Mouse (Mus musculus): Measurements from ENCODE around the gene Asic2. TPM values are rescaled to one million over a fixed set of nuclear protein-coding genes. Genes with fewer than 3 reads are reported as not detected.

Asic2 gene
- polyA plus RNA-seq, 1 experiment, result not detected

- no peaks in the 10 kb centered on the region for H3K4me1 ChIP-seq (ENCODE audit: control insufficient read depth)
- no peaks in the 10 kb centered on the region for H3K27me3 ChIP-seq (ENCODE audit: control insufficient read depth)
- H3K9me3 ChIP-seq (ENCODE audit: control insufficient read depth, low read length), result no peaks in the 10 kb centered on the region
- H3K36me3 ChIP-seq (ENCODE audit: control insufficient read depth), result no peaks in the 10 kb centered on the region
- H3K4me3 ChIP-seq (replicated peaks), result no peak overlapping the region
- no peak for TF ChIP-seq TAL1 (IDR thresholded peaks at IDR 0.05; ENCODE audit: low read length)
- no peak for TF ChIP-seq GATA1 (IDR thresholded peaks at IDR 0.05; ENCODE audit: low read length)
These were observed 96.6 kb downstream of the Asic2 start for GRCm38 (mm10) chr11:81871506-81872213.

DNA sequence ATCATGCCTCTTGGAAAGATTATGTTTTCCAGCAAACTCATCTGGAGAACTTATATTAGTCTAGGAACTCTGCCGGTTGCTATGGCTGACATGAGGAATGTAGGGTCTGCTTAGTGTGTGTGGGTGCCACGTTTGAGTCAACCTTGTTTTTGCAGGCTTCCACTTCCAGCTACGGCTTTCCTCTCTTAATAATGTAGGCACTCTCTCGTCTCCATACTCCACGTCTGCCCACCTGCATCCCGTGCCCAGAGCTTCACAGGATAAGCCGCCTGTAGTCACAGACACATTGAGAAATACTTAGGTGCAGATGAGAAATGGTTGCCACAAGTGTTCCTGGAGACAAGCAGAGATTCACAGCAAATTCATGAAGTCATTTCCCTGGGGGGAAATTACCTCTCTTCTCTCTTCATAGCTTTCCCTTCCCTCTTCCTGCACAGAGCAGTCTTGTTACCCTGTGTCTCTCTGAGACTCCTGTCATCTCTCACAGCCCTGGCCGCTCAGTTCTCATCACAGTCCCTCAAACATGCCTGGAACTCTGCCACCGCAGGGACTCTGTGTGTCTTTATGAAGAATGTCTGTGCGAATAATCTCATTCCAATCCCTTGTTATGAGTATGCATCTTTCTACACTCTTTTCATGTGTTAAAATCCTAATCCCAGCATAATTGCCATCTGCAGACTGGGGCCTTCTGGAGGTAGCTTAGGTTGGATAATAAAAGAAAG lies 102.4 kb downstream of the Asic2 start:
- TF ChIP-seq TAL1 (IDR thresholded peaks at IDR 0.05; ENCODE audit: low read length) (no peak), GATA1 (IDR thresholded peaks at IDR 0.05; ENCODE audit: low read length) (no peak)
- no peaks in the 10 kb centered on the region for H3K9me3 ChIP-seq (ENCODE audit: control insufficient read depth, low read length)

GRCm38 (mm10) chr11:81860250-81860972 lies 107.8 kb downstream of the Asic2 start, which contains the start of gene 5530401A14Rik:
Gene 5530401A14Rik (plus strand): TSS chr11:81860673.
- Histone ChIP-seq H3K9me3 (ENCODE audit: control insufficient read depth, low read length) (no peaks in the 10 kb centered on the region), H3K36me3 (ENCODE audit: control insufficient read depth) (no peaks in the 10 kb centered on the region), H3K4me3 (replicated peaks) (no peak within 1 kb of the TSS), H3K4me1 (ENCODE audit: control insufficient read depth) (no peaks in the 10 kb centered on the region), H3K27me3 (ENCODE audit: control insufficient read depth) (no peaks in the 10 kb centered on the region)
- TF ChIP-seq TAL1 (IDR thresholded peaks at IDR 0.05; ENCODE audit: low read length), result no peak
- TF ChIP-seq GATA1 (IDR thresholded peaks at IDR 0.05; ENCODE audit: low read length), result no peak

More for the DNA sequence above, 102.4 kb downstream of the Asic2 start:
- no peaks in the 10 kb centered on the region for H3K36me3 ChIP-seq (ENCODE audit: control insufficient read depth)
- H3K4me3 ChIP-seq (replicated peaks), result no peak overlapping the region
- H3K4me1 ChIP-seq (ENCODE audit: control insufficient read depth), result no peaks in the 10 kb centered on the region
- no peaks in the 10 kb centered on the region for H3K27me3 ChIP-seq (ENCODE audit: control insufficient read depth)

DNA sequence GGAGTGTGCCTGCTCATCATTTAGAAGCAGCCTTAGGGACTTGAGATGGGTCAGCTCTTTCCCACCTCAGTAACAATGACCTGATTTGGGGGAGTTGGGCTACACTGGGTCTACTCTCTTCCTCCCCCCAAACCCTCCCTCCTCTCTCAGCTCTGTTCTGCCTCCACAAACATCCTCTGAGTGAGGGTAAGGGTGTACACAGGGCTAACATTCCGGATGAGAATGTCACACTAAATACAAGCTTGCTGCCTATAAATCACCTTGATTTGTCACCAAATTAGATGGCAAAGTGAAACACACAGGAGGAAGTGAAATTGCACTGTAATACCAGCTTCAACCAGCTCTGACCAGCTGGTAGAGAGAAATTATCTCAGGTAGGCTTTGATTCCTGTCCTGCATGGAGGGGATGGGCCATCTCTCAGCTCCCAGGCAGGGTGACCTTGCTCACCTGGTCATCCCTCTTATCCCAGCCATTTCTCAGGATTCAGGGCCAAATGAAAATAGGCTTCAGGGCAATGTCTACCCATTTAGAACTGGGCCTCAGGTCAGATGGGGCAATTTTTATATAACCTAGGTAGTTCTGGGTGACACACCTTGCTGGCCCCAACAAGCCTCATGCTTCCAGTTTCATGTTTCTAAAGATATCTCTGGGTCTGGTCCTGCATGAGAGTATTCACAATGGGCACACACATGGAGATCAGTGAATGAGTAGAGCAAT lies 120.3 kb downstream of the Asic2 start:
- Histone ChIP-seq H3K36me3 (ENCODE audit: control insufficient read depth) (no peaks in the 10 kb centered on the region), H3K27me3 (ENCODE audit: control insufficient read depth) (no peaks in the 10 kb centered on the region), H3K9me3 (ENCODE audit: control insufficient read depth, low read length) (no peaks in the 10 kb centered on the region), H3K4me1 (ENCODE audit: control insufficient read depth) (no peaks in the 10 kb centered on the region), H3K4me3 (replicated peaks) (no peak overlapping the region)
- no peak for TF ChIP-seq TAL1 (IDR thresholded peaks at IDR 0.05; ENCODE audit: low read length)
- no peak for TF ChIP-seq GATA1 (IDR thresholded peaks at IDR 0.05; ENCODE audit: low read length)

- Histone ChIP-seq H3K27me3 (ENCODE audit: control insufficient read depth) (no peaks in the 10 kb centered on the region), H3K4me1 (ENCODE audit: control insufficient read depth) (no peaks in the 10 kb centered on the region), H3K4me3 (replicated peaks) (no peak overlapping the region), H3K36me3 (ENCODE audit: control insufficient read depth) (no peaks in the 10 kb centered on the region), H3K9me3 (ENCODE audit: control insufficient read depth, low read length) (no peaks in the 10 kb centered on the region)
- TF ChIP-seq GATA1 (IDR thresholded peaks at IDR 0.05; ENCODE audit: low read length) (no peak), TAL1 (IDR thresholded peaks at IDR 0.05; ENCODE audit: low read length) (no peak)
These were observed 122.6 kb downstream of the Asic2 start for GRCm38 (mm10) chr11:81845686-81846036.

GRCm38 (mm10) chr11:81845010-81845685 lies 123.1 kb downstream of the Asic2 start:
- Histone ChIP-seq H3K4me1 (ENCODE audit: control insufficient read depth) (no peaks in the 10 kb centered on the region), H3K27me3 (ENCODE audit: control insufficient read depth) (no peaks in the 10 kb centered on the region), H3K36me3 (ENCODE audit: control insufficient read depth) (no peaks in the 10 kb centered on the region), H3K4me3 (replicated peaks) (no peak overlapping the region), H3K9me3 (ENCODE audit: control insufficient read depth, low read length) (no peaks in the 10 kb centered on the region)
- TF ChIP-seq TAL1 (IDR thresholded peaks at IDR 0.05; ENCODE audit: low read length), result no peak
- TF ChIP-seq GATA1 (IDR thresholded peaks at IDR 0.05; ENCODE audit: low read length), result no peak

DNA sequence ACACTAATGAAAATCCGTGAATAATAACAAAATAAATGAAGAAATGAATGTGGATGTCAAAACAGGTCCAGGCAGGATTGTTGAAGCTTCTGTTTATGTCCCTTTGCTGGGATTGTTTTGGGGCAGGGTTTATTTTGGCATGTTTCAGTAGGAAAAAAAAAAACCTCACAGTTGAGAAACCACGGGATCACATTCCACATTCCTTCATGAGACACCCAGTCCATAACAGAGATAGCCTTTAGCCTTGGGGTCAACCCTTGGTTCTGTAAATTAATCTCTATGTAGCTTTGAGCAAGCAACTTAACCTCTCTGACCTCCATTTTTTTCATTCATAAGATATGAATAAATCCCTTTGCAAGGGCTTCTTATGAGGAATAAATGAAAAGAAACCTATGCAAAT lies 127.3 kb downstream of the Asic2 start:
- Histone ChIP-seq H3K4me3 (replicated peaks) (no peak overlapping the region), H3K9me3 (ENCODE audit: control insufficient read depth, low read length) (no peaks in the 10 kb centered on the region), H3K36me3 (ENCODE audit: control insufficient read depth) (no peaks in the 10 kb centered on the region), H3K4me1 (ENCODE audit: control insufficient read depth) (no peaks in the 10 kb centered on the region), H3K27me3 (ENCODE audit: control insufficient read depth) (no peaks in the 10 kb centered on the region)
- no peak for TF ChIP-seq GATA1 (IDR thresholded peaks at IDR 0.05; ENCODE audit: low read length)
- no peak for TF ChIP-seq TAL1 (IDR thresholded peaks at IDR 0.05; ENCODE audit: low read length)

DNA sequence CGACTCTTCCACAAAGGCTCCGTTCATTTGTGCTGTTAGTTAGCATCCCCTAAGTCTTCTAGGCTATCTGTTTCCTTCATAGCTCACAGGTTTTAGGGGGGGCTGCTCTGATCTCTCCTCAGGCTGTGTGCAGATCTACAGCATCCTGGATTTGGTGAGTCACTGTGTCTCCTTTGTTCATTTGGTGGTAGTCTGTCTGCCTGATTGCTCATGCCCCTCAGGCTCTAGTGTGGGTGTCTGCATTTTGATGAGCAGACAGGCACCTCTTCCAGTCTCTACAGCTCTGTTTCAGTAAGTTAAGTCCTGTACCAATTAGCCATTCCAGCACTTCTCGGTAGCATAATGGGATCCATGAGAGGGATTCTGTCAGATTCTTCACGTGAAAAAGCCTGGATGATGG lies 129.8 kb downstream of the Asic2 start:
- H3K9me3 ChIP-seq (ENCODE audit: control insufficient read depth, low read length), result no peaks in the 10 kb centered on the region
- TF ChIP-seq TAL1 (IDR thresholded peaks at IDR 0.05; ENCODE audit: low read length), result no peak
- no peak for TF ChIP-seq GATA1 (IDR thresholded peaks at IDR 0.05; ENCODE audit: low read length)
- no peaks in the 10 kb centered on the region for H3K4me1 ChIP-seq (ENCODE audit: control insufficient read depth)
- H3K4me3 ChIP-seq (replicated peaks), result no peak overlapping the region
- H3K36me3 ChIP-seq (ENCODE audit: control insufficient read depth), result no peaks in the 10 kb centered on the region
- H3K27me3 ChIP-seq (ENCODE audit: control insufficient read depth), result no peaks in the 10 kb centered on the region
